Mouse (Mus musculus) embryo, embryonic 11 days (tissue): Measurements from ENCODE around the gene Rbfox1.

Experiments used
- DNase-seq: peaks from one replicate; pipeline ENCODE4 v3.0.0-alpha.2; 2015

Gene Rbfox1

GRCm38 (mm10) chr16:6733427-6733826, 848.3 kb downstream of the Rbfox1 start:
- DNase-seq, result no peak

DNA sequence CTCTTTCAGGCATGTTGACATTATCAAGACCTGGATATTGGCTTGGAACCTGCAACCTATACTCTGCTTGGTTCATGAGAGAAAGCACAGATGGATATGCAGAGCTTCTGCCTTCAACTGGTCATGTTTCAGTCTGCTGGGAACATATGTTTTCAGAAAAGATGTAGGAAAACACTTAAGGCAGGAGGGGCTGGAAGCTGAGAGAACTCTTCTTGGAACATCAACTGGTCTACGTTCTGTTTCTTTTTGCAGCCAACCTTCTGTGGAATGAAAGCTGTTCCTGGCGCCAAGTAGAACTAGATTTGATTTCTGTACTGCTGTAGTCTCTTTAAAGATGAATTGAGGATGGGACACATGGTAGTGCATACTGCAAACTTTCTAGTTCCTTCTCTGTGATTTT, 851.4 kb downstream of the Rbfox1 start:
- no peak for DNase-seq

DNA sequence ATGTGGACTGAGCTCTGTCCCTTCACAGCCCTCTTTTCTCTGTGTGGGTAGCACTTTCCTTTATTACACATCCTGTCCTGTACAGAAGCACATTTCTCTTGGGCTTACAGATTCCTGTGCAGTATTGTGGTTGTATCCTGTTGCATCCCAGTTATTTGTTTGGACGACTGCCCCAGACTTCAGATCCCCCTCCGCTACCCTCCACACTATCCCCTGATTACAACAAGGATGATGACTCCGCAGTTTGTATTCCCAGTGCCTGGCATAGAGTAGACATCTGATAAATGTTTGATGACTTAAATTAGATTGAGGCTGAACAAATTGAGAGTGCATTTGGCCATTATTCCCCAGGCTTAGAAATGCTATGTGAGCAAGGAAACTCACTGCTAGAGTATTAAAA, 851.8 kb downstream of the Rbfox1 start:
- no peak for DNase-seq

DNA sequence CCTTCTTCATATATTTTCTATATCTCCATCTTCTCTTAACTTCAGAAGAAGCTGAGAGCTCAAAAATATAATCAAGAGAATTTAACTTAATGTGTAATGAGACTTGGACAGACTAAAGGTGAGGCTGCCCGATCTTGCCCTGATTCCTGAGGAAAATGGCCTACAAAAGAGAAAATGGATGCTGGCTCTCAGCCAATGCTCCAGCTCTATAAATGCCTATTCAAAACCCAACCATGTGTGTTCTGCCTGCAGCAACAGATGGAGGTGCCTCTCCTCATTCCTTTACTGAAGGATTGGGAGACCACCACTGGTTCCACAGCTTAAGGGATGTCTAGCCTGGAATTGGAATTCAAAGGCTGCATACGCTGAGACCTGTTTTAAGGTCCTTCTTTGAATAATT, 861.0 kb downstream of the Rbfox1 start:
- DNase-seq, result no peak

DNA sequence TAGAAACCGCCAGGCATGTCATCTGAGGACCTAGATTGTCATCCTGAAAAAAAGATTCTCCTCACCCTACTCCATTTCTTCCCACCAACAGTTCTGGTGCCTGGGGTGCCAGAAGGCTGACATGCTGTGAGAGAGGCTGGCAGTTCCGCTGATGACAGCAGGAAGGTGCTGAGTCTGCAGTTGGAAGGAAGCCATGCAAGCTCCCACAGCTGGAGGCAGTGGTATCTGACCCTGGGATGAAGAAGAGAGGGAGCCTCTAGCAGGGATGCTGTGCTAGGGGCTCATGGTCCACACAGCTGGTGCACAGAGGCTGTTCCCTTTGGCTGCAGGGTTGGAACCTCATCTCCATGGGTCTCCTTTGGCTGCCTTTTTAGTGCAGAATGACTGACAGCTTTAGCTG, 865.3 kb downstream of the Rbfox1 start:
- DNase-seq, result no peak

DNA sequence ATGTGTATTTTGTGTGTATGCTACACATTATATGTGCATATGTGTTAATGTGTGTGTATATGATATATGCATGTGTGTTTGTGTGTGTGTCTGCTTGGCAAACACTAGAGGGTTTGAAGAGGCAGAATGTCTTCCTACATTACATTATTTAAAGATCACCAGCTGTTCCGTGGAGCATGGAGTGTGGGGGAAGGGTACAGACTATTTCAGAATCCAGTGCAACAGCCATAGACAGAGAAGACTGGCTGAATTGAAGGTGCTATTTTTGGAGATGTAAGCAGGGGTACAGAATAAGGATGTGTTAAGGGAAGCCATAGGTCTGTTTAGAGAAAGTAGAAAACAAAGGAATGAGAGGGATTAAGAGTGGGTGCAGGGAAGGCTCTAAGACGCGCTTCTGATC, 869.7 kb downstream of the Rbfox1 start:
- DNase-seq, result no peak

GRCm38 (mm10) chr16:6769495-6770237, 884.5 kb downstream of the Rbfox1 start:
- DNase-seq, result peak; percentile 9

DNA sequence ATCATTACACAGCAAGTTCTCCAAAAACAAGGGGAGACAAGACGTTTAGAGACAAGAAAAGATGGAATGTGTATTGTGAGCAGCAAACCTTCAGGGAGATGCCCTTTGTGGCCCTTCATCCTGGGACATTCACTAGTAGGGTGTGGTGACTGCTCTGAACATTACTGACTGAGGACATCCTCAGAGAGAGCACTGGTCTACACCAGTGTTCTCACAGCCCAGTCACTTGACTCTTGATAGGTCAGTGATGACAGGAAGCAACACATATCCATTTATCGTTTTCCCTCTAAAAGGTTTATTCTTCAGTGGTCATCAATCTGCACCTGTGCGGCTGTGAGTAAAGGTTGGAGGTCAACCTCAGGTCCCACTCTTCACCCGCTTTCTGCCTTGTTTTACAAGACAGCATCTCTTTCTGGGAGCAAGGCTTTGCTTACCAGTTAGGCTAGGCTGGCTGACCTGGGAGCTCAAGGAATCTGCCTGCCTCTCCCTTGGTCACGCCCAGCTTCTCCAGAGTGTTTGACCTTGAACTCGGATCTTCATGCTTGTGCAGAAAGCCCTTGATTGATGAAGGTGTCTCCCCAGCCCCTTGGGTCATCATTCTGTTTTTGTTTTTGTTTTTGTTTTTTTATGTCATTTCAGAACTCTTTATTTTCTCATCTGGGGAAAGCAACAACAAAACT, 892.5 kb downstream of the Rbfox1 start:
- no peak for DNase-seq

DNA sequence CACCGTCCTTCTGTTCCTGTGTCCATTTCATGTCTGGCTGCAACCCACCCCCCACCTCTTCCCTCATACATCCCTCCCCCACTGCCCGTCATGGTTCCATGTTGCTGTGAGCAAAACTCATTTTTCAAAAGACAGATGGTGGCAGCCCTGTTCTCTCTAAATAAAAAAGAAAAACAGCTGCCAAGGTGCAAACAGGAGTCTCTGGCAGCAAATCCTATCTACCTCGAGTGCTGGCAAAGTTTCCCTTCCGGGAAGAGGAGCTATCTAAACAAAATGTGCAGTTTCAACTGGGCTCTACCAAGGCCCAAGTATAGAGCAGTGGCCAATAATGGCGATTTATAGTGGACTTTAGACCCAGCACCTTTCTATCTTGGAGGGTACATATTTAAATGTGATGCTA, 899.0 kb downstream of the Rbfox1 start:
- DNase-seq, result no peak

- DNase-seq, result no peak
Observed at GRCm38 (mm10) chr16:6785026-6785425, 899.9 kb downstream of the Rbfox1 start.

GRCm38 (mm10) chr16:6791218-6791617, 906.1 kb downstream of the Rbfox1 start:
- DNase-seq, result no peak

DNA sequence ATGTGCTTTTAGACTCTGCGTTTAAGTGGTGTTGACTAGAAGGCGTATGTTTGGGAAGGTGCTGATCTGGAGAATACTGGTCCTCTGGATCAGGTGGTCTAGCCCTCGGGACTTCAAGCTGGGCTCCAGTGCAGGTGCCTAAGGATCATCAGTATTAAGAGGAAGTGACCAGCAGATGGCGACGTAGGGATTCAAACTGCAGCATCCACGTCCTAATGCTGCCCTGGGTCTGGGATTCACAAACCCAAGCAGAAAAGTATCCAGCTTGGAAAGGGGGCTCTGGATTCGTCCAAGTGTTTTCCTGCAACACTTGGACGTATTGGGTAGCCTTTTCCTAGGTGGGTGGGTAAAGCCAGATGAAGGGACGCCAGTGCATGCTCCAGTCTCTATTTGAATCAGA, 906.5 kb downstream of the Rbfox1 start:
- DNase-seq, result peak; percentile 85

DNA sequence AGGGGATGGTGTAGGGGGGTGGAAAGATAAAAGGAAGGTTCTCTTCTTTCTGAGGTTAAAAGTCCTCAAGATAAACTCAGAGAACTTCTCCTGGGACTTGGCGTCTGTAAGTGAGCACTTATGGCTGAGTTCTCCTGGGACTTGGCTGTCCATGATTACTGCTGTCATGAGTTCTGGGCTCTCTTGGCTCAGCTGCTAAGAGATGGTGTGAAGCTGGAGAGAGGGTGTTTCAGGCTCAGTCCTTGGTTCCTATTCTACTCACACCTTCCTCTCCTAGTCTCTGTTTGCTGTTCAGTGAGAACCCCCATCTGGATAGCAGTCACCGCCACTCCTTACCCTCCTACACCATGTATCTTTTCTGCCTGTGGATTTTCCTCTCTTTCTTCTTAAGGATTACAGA, 921.1 kb downstream of the Rbfox1 start:
- DNase-seq, result no peak

DNA sequence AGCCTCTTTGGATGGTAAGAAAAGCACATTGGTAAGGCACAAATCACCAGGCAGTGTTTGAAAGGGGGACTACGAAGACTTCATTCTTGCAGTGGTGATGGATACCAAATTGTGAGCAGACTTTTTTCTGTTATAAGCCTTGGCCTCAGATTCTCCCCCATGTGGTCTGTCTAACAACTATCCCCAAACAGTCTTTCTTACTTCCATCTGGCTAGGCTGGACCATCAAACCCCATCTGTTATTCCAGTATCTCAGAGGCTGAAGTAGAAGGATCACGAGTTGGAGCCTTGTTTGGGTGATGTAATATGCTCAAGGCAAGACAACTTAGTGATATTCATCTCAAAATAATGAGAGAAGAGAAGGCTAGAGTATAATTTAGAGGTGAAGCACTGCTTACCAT, 922.7 kb downstream of the Rbfox1 start:
- no peak for DNase-seq

GRCm38 (mm10) chr16:6813871-6814270, 928.7 kb downstream of the Rbfox1 start:
- DNase-seq, result no peak

DNA sequence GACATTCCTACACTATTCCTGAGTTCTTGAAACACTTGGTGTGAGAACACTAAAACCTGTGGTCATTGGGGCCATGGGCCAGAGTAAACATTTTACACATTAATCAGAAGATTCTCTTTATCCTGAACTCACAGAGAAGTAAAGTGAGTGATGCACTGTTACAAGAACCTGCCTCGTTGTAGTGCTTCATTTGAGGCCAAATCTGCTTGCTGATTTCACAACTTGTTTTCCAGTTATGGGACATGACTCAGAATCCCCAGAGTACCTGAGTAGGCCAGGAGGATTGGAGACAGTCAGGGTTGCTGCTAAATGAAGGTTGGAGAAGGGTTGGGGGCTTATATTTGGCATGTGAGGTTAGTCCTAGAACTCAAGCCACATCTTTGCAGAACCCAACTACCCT, 936.6 kb downstream of the Rbfox1 start:
- DNase-seq, result no peak

DNA sequence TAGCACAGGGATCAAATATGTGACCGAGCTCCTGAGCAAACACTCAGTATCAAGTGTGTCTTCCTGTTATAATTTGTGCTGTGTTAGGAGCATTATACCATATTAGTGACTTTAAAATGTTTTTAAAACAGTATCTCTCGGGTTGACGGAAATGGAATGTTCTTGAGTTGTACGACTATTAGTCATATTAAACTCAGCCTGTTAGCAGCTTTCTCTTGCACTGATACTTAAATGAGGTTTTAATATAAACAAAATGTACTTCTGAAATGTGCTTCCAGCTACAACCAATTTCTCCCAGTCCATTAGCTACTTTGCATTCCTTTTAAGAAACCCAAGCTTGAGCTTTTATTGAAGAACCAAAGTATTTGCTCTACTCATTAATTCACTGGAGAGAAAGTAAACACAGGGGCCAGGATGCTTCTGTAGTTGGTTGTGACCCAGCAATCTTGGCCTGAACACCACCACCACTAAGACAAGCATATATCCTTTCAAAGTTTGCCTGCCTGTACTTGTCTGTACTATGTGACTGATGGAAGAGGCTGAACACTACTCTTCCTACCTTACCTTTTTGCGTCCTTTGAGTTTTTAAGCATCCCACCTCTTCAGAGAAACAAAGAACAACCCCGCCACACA, 944.9 kb downstream of the Rbfox1 start:
- no peak for DNase-seq

GRCm38 (mm10) chr16:6833486-6833885, 948.3 kb downstream of the Rbfox1 start:
- no peak for DNase-seq

DNA sequence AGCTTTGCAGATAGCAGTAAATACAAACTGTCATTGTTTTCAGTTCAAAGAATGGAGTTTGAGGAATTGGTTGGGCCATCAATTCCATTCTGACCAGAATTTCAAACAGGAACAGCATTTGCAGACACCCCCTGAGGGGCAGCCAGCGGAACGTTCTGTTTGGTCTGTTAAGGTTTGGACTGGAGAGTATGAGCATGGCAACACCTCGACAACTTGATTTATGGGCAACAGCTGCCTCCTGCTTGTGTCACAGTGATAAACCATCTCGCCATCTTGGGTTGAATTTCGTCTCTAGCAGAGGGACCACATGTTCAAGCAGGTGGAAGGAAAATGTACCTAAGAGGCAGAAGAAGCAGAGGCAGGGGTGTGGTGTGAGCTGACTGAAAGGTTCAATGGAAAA, 949.9 kb downstream of the Rbfox1 start:
- DNase-seq, result peak; percentile 50

DNA sequence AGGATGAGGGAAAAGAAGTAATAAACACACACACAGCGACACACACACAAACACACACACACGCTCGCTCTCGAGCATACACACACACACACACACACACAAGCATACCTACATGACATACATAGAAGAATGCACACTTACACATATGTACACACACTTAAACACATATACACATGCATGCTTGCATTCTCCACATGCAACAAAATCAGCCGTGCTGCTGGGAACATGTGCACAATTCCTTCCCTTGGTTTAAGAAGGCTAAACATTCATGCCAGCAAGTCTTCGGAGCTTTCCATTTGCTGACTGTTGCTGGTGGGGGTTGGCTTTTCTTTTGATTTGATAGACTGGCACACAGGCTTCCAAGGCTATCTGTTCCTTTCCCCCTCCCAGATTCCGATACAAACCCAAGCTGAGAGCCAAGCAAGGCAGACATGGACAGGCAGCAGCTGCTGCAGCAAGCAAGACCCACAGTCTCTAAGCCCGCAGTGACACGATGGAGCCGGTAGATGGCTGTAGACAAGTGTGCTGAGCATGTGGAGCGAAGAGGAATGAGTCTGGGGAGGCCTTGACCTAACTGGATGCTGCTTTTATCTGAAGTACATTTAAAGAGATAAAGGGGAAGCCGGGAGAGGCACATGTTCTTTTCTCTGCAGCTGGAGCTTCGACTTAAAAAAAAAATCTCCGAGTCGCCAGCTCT, 954.3 kb downstream of the Rbfox1 start:
- peak; percentile 85 for DNase-seq

DNA sequence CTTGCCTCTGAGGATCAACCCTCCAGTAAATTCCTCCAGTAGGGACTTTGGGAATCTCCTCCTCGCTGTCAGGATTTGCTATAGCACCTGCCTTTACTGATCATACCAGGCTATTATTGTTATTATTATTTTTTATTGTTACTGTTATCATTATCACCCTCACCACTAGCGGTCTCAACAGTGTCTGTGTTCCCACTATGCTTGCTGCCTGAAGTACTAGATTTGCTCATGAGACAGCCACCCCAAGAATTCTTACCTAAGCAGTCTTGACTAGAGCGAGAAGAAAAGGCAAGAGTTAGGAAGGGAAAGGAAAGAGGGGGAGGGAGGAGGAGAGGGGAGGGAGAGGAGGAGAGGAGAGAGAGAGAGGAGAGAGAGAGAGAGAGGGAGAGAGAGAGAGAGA, 954.9 kb downstream of the Rbfox1 start:
- DNase-seq, result no peak

DNA sequence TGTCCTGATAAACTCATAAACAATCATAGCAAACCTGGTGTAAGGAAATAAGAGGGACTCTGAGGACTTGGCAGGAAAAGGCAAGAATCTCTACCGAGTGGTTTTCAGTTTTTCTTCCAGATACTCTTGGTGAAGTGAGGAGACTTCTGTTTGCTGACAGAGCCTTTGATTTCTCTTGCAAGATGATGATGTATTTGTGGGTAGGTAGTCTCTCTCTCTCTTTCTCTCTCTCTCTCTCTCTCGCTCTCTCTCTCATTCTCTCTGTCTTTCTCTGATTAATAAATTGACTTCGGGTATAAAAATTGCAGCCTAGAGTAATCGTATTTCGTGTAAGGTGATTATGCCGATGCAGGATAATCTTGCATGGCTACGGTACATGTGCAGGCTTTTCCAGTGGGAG, 955.3 kb downstream of the Rbfox1 start:
- DNase-seq, result no peak

GRCm38 (mm10) chr16:6842066-6842785, 957.1 kb downstream of the Rbfox1 start:
- peak; percentile 25 for DNase-seq
